Mouse (Mus musculus) cortical plate, adult 2 months (tissue): ENCODE measurements around the gene Ctse. TPM values are rescaled to one million over a fixed set of nuclear protein-coding genes. Genes with fewer than 3 reads are reported as not detected.
A peak's percentile ranks its signal among the peaks of the same experiment; 100 is the strongest.

Experiments
- H3K27ac ChIP-seq: fragments of 200-500 bp; 2 replicates; pipeline ENCODE4 v1.5.1; 2012; ENCODE audit warnings: low read length, control low read depth, inconsistent platforms; ENCODE audit not compliant: insufficient read depth
- H3K4me1 ChIP-seq: fragments of 200-500 bp; 2 replicates; pipeline ENCODE4 v1.6.1; 2011; ENCODE audit warnings: low read length; ENCODE audit not compliant: control insufficient read depth, insufficient read depth
- H3K4me3 ChIP-seq: fragments of 200-500 bp; 2 replicates; pipeline ENCODE4 v1.5.1; 2011; ENCODE audit warnings: mild to moderate bottlenecking, low read length, control low read depth; ENCODE audit not compliant: insufficient read depth
- CTCF ChIP-seq: fragments of 200-500 bp; IDR thresholded peaks from 2 replicates; pipeline ENCODE4 v1.5.1; 2011; ENCODE audit warnings: mild to moderate bottlenecking, control low read depth, low read length; ENCODE audit not compliant: insufficient read depth; ENCODE audit errors: extremely low read depth
- POLR2A ChIP-seq: fragments of 200-500 bp; IDR thresholded peaks from 2 replicates; pipeline ENCODE4 v1.6.1; 2011; ENCODE audit warnings: mild to moderate bottlenecking, low read length, control low read depth; ENCODE audit not compliant: insufficient read depth; ENCODE audit errors: extremely low read depth
- polyA plus RNA-seq: library from polyadenylated mRNA; depleted of rRNA; stranded (reverse); fragments of >200 nt; gene quantifications from 2 replicates; pipeline ENCODE4 v1.2.3, GENCODE M21; 2012

Ctse gene
- polyA plus RNA-seq, 1 experiment = not detected

DNA sequence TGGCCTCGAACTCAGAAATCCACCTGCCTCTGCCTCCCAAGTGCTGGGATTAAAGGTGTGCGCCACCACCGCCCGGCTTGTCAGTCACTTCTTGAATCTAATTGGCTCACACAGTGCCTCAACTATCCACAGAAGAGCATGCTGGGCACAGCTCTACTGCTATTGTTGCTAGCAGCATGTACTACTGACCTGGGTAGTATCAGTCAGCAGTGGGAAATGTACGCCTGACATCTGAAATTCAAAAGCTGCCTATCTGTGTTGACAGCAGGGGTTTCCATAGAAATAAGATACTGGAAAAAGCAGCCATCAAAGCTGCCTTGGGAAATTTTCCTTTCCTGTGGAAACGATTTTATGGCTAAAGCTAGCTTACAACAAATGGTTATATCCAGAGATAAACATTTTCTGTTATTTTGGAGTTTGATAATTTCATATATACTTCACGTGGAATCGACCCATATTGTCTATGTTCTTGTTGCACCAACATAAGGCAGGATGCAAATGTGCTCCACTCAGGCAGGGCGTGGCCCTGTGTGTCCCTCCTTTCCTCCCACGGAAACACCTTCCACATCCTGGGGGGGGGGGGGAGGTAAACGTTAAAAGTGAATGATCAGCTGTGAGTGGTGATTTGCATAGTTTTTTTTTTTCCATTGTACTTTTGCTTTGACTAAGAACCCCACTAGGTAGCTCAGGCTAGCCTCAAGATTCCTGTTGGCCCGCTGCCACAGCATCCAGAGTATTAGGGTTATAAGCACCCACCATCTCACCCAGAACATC is 14.8 kb downstream of the Ctse start:
- no peak overlapping the region for H3K4me3 ChIP-seq
- TF ChIP-seq POLR2A = no peak
- no peak for TF ChIP-seq CTCF
- H3K27ac ChIP-seq = no peak overlapping the region
- no peaks in the 10 kb centered on the region for H3K4me1 ChIP-seq

DNA sequence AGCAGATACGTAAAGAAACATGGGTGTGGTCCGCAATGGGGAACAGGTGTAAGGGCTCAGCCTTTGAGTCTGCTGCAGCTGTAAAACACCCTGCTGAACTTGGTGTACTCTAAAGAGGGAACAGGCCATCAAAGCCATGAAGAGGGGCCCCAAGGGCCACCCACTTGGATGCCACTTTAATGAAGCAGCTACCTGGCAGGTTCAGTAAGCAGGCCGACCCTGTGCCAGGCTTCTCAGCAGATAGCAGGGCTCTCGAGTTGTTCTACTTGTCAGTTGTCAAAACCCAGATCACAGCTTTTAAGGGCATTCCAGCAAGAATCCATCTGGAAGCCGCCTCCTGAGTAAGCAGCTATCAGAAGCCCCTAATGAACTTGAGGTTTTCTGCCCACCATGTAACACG is 17.5 kb downstream of the Ctse start:
- Histone ChIP-seq H3K4me1 (no peaks in the 10 kb centered on the region), H3K4me3 (no peak overlapping the region), H3K27ac (no peak overlapping the region)
- TF ChIP-seq CTCF = no peak
- TF ChIP-seq POLR2A = no peak

GRCm38 (mm10) chr1:131657945-131658354 is 19.8 kb downstream of the Ctse start:
- H3K4me1 ChIP-seq = no peaks in the 10 kb centered on the region
- H3K27ac ChIP-seq = no peak overlapping the region
- peak overlapping the region; percentile 13; the same call in 1 of the 2 replicates for H3K4me3 ChIP-seq
- TF ChIP-seq CTCF (peak; percentile 91), POLR2A (peak; percentile 67)

DNA sequence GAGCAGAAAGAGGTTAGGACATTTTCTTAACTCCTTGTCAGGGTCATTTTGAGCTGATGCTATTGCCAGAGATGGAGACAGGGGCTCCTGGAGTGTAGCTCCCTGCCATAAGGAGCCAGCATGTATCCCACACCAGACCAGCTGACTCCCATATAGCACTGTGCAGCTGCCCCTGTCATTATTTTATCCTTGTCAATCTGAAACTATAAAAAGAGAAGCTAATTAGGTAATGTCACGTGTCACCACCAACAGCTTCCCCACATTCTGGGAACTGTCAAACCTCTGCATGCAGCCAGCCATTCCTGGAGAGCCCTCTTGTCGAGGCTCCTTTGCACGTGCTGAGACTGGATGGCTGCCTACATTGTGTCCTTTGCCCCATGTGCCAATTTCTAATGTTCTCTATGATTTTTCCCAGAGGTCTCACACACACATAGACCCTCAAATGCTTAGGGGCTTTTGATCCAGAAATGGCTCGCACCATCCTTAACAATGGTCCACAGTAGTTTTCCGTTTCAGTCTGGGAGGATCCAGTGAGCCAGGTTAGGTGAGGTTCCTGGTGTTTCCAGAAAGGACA is 21.5 kb downstream of the Ctse start:
- Histone ChIP-seq H3K4me1 (no peaks in the 10 kb centered on the region), H3K4me3 (no peak overlapping the region), H3K27ac (no peak overlapping the region)
- TF ChIP-seq CTCF (no peak), POLR2A (no peak)

GRCm38 (mm10) chr1:131660266-131660665 is 22.2 kb downstream of the Ctse start:
- Histone ChIP-seq H3K4me3 (no peak overlapping the region), H3K27ac (no peak overlapping the region), H3K4me1 (no peaks in the 10 kb centered on the region)
- no peak for TF ChIP-seq CTCF
- TF ChIP-seq POLR2A = no peak

- Histone ChIP-seq H3K4me1 (no peaks in the 10 kb centered on the region), H3K4me3 (no peak overlapping the region), H3K27ac (no peak overlapping the region)
- TF ChIP-seq POLR2A (no peak), CTCF (no peak)
Measured at GRCm38 (mm10) chr1:131660716-131661472, 22.8 kb downstream of the Ctse start.

DNA sequence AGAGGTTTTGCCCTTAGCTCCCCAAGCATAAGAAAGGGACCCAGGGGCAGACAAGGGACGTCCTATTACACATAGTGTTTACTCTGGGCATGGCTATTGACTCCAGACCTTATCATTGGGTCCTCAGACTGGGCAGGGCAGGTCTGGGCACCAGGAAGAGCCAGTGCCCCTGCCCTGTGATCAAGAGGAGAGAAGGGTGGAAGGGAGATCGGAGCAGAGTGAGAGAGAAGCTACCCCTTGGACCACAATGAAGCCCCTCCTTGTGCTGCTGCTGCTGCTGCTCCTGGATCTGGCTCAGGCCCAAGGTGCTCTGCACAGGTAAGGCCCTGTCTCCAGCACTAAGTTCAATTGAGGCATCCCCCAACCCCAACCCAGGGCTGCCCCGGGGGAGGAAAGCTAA is 23.6 kb downstream of the Ctse start:
- Histone ChIP-seq H3K4me1 (no peaks in the 10 kb centered on the region), H3K27ac (no peak overlapping the region), H3K4me3 (no peak overlapping the region)
- TF ChIP-seq CTCF (no peak), POLR2A (no peak)

DNA sequence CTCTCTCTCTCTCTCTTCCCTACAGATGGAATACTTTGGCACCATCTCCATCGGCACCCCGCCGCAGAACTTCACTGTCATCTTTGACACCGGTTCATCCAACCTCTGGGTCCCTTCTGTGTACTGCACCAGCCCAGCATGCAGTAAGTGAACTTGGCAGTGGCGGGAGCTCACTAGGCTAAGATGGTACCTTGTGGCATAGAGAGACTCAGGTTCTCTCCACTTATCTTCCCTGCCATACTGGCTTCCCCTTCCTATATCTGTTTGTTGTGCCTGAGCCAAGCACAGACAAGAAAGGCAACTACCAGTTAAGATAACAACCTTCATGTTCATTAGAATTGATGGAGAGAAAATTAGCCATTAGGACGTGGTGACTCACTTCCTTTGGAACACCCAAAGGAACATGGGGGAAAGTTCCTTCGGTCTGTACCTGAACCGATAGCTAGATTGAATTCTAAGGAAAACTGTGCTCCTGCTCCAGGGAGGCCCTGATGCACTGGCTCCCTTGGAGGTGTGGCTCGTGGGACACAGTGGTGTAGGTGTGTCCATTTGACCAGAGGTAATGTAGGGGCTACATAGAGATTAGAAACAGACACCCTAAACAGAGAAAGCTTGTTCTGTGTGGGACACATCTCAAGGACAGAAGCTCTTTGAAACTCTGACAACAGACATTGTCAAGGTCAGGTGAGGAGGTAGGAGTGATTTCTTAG is 25.3 kb downstream of the Ctse start:
- no peak overlapping the region for H3K27ac ChIP-seq
- H3K4me1 ChIP-seq = no peaks in the 10 kb centered on the region
- H3K4me3 ChIP-seq = no peak overlapping the region
- no peak for TF ChIP-seq CTCF
- TF ChIP-seq POLR2A = no peak

GRCm38 (mm10) chr1:131664136-131664535 is 26.0 kb downstream of the Ctse start:
- Histone ChIP-seq H3K4me1 (no peaks in the 10 kb centered on the region), H3K27ac (no peak overlapping the region), H3K4me3 (no peak overlapping the region)
- TF ChIP-seq CTCF (no peak), POLR2A (no peak)
